Mouse (Mus musculus): ENCODE results near the gene Alyref. TPM values are rescaled to one million over a fixed set of nuclear protein-coding genes. Genes with fewer than 3 reads are reported as not detected.

Gene Alyref
- 113 TPM for polyA plus RNA-seq (2012; fragmentation: generic; extraction: Trizol)

DNA sequence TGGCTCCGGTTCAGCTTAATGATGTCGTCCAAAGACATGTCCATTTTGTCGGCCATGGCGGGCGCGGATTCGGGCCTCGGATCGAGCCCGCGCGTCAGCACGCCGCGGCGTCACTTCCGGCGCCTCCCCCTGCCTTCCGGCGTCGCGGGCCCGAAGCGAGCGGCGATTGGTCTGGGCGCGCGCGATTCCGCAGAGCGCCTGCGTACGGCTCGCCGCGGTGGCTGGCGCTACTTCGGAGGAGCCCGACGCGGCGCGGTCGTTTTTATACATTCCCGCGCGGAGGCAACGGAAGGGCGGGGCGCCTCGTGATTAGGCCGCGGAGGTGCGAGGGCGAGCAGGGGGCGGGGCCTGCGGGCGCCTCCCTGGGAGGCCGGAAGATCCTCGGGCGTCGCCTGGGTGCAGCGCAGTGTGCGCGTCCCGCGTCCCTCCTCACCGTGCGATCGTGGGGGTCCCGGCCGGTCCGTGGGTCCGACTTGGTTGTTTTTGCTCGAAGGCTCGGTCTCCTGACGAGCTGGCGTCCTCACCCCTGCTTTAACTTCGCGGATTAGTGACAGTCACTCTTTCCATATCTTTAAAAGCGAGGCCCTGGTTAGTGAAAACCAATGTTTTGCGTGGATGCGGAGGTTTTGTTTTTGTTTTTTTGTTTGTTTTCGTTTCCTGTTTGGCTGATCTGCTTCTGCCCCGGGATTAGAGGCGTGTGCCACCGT lies at the start of gene Alyref, which contains the start of gene Anapc11:
TSS of gene Alyref (minus strand) at position 83 of the 707 bp plus-strand sequence.
TSS of gene Anapc11 (plus strand) at position 139 of the 707 bp plus-strand sequence.
- peak within 1 kb of the TSS; percentile 57 for H3K4me3 ChIP-seq
- no peaks in the 10 kb centered on the region for H3K27me3 ChIP-seq (ENCODE audit: control insufficient read depth, insufficient read depth, insufficient read length)
- peak within 1 kb of the TSS; percentile 83 for H3ac ChIP-seq (ENCODE audit: control insufficient read depth, insufficient read length)
- TF ChIP-seq POLR2AphosphoS2 (IDR thresholded peaks at IDR 0.05; ENCODE audit: insufficient read length, low read depth) = peak; percentile 99
- peak; percentile 96 for TF ChIP-seq POLR2A (IDR thresholded peaks at IDR 0.05; ENCODE audit: insufficient read length, low read depth)
- TF ChIP-seq CEBPB (IDR thresholded peaks at IDR 0.05; ENCODE audit: insufficient read depth, poor library complexity, severe bottlenecking) = no peak
- peak; percentile 91 for TF ChIP-seq E2F4 (IDR thresholded peaks at IDR 0.05; ENCODE audit: insufficient read depth)
- peak; percentile 87 for TF ChIP-seq MAX (IDR thresholded peaks at IDR 0.05; ENCODE audit: low read depth)
- TF ChIP-seq SRF (IDR thresholded peaks at IDR 0.05; ENCODE audit: control insufficient read depth, insufficient read length, low read depth) = peak; percentile 60
- TF ChIP-seq TCF12 (IDR thresholded peaks at IDR 0.05; ENCODE audit: insufficient read depth, poor library complexity, severe bottlenecking) = no peak
- TF ChIP-seq MYOG (IDR thresholded peaks at IDR 0.05; ENCODE audit: control insufficient read depth in 1 of 3, insufficient read depth in 1 of 3, insufficient read length in 2 of 3, low read depth in 2 of 3) = peak in 1 of 3 experiments; percentile 22
- peak; percentile 40 for TF ChIP-seq REST (IDR thresholded peaks at IDR 0.05; ENCODE audit: insufficient read depth, insufficient read length)
- TF ChIP-seq MYOD1 (IDR thresholded peaks at IDR 0.05; ENCODE audit: control insufficient read depth in 1 of 3, insufficient read length in 2 of 3, low read depth in 2 of 3) = no peak
- peak within 1 kb of the TSS; percentile 100 for H3K4me2 ChIP-seq (ENCODE audit: low read depth)
- peaks cover 62% of the 10 kb centered on the region for H3K79me2 ChIP-seq (ENCODE audit: control insufficient read depth, insufficient read depth)
- H3K36me3 ChIP-seq (ENCODE audit: control insufficient read depth, insufficient read depth) = peaks cover 43% of the 10 kb centered on the region

DNA sequence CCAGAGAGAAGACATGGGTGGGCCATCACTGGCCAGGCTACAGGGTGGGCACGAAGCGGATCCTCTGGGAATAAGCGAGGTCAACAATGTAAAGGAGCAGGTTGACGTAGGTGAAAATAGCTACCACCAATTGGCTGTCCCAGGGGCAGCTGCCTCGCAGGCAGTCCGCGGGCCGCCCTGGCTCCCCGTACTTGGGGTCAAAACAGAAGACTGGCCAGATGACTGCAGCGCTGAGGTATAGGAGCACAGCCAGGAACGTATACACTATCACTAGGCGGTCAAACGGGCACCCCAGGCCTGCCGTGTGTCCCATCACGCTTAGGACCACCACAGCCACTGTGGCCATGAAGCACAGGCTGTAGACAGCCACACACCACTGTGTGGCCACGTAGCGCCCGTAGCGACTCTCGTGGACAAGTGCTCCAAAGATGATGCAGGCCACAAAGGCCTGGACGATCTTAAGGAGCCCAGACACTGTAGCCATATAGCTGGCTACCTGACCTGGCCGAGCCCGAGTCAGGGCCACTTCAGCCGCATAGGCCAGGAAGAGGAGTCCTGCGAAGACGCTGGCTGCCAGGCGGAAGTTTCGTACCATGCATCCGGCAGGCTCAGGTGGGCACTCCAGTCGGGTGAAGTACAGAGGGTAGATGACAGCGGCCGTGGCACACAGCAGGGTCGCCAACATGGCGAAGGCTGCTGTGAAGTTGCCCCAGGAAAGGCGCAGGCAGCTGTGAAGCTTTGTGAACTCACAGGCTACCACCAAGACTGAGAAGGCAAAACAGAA lies 49.1 kb upstream of the Alyref start:
- no peak overlapping the region for H3ac ChIP-seq (ENCODE audit: control insufficient read depth, insufficient read length)
- TF ChIP-seq MAX (IDR thresholded peaks at IDR 0.05; ENCODE audit: low read depth) = no peak
- no peak for TF ChIP-seq E2F4 (IDR thresholded peaks at IDR 0.05; ENCODE audit: insufficient read depth)
- no peak for TF ChIP-seq TCF3 (IDR thresholded peaks at IDR 0.05; ENCODE audit: insufficient read length, low read depth)
- TF ChIP-seq POLR2A (IDR thresholded peaks at IDR 0.05; ENCODE audit: insufficient read length, low read depth) = no peak
- TF ChIP-seq SRF (IDR thresholded peaks at IDR 0.05; ENCODE audit: control insufficient read depth, insufficient read length, low read depth) = no peak
- TF ChIP-seq USF1 (IDR thresholded peaks at IDR 0.05; ENCODE audit: low read depth) = no peak
- TF ChIP-seq POLR2AphosphoS2 (IDR thresholded peaks at IDR 0.05; ENCODE audit: insufficient read length, low read depth) = no peak
- no peak for TF ChIP-seq MYOD1 (IDR thresholded peaks at IDR 0.05; ENCODE audit: control insufficient read depth in 1 of 3, insufficient read length in 2 of 3, low read depth in 2 of 3)
- no peak for TF ChIP-seq MYOG (IDR thresholded peaks at IDR 0.05; ENCODE audit: control insufficient read depth in 1 of 3, insufficient read depth in 1 of 3, insufficient read length in 2 of 3, low read depth in 2 of 3)
- no peak for TF ChIP-seq CEBPB (IDR thresholded peaks at IDR 0.05; ENCODE audit: insufficient read depth, poor library complexity, severe bottlenecking)
- no peak for TF ChIP-seq REST (IDR thresholded peaks at IDR 0.05; ENCODE audit: insufficient read depth, insufficient read length)
- TF ChIP-seq TCF12 (IDR thresholded peaks at IDR 0.05; ENCODE audit: insufficient read depth, poor library complexity, severe bottlenecking) = no peak
- H3K4me3 ChIP-seq = peak overlapping the region; percentile 7
- H3K79me2 ChIP-seq (ENCODE audit: control insufficient read depth, insufficient read depth) = no peaks in the 10 kb centered on the region
- H3K36me3 ChIP-seq (ENCODE audit: control insufficient read depth, insufficient read depth) = no peaks in the 10 kb centered on the region
- peak overlapping the region; percentile 71 for H3K4me2 ChIP-seq (ENCODE audit: low read depth)
- H3K27me3 ChIP-seq (ENCODE audit: control insufficient read depth, insufficient read depth, insufficient read length) = no peaks in the 10 kb centered on the region

DNA sequence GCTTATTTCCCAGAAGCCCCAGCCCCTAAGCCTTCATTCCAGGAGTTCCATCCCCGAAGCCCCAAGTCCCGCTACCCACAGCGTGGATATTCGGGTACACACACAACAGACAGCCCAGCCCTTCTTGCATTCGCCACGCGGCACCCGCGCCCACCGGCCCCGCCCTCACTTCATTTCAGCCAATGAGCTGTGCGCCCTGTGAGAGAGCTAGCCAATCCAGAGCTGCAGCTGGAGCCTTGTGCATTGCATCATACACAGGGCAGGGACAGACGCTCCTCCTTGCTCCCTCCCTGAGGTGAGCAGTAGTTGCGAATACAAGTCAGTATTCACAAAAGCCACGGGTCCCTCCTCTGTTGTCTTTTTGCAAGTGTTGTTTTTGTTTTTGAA lies 45.4 kb upstream of the Alyref start, which contains the start of gene Pycr1:
TSS of gene Pycr1 (minus strand) at position 169 of the 387 bp plus-strand sequence.
- Histone ChIP-seq H3K79me2 (ENCODE audit: control insufficient read depth, insufficient read depth) (no peaks in the 10 kb centered on the region), H3K4me2 (ENCODE audit: low read depth) (peak within 1 kb of the TSS; percentile 97), H3K36me3 (ENCODE audit: control insufficient read depth, insufficient read depth) (no peaks in the 10 kb centered on the region), H3K4me3 (peak within 1 kb of the TSS; percentile 48), H3ac (ENCODE audit: control insufficient read depth, insufficient read length) (peak within 1 kb of the TSS; percentile 19), H3K27me3 (ENCODE audit: control insufficient read depth, insufficient read depth, insufficient read length) (no peaks in the 10 kb centered on the region)
- TF ChIP-seq TCF12 (IDR thresholded peaks at IDR 0.05; ENCODE audit: insufficient read depth, poor library complexity, severe bottlenecking) (no peak), CEBPB (IDR thresholded peaks at IDR 0.05; ENCODE audit: insufficient read depth, poor library complexity, severe bottlenecking) (peak; percentile 96), TCF3 (IDR thresholded peaks at IDR 0.05; ENCODE audit: insufficient read length, low read depth) (no peak), REST (IDR thresholded peaks at IDR 0.05; ENCODE audit: insufficient read depth, insufficient read length) (no peak), E2F4 (IDR thresholded peaks at IDR 0.05; ENCODE audit: insufficient read depth) (no peak), POLR2A (IDR thresholded peaks at IDR 0.05; ENCODE audit: insufficient read length, low read depth) (peak; percentile 93), MYOG (IDR thresholded peaks at IDR 0.05; ENCODE audit: control insufficient read depth in 1 of 3, insufficient read depth in 1 of 3, insufficient read length in 2 of 3, low read depth in 2 of 3) (no peak), USF1 (IDR thresholded peaks at IDR 0.05; ENCODE audit: low read depth) (no peak), POLR2AphosphoS2 (IDR thresholded peaks at IDR 0.05; ENCODE audit: insufficient read length, low read depth) (peak; percentile 92), SRF (IDR thresholded peaks at IDR 0.05; ENCODE audit: control insufficient read depth, insufficient read length, low read depth) (no peak), MYOD1 (IDR thresholded peaks at IDR 0.05; ENCODE audit: control insufficient read depth in 1 of 3, insufficient read length in 2 of 3, low read depth in 2 of 3) (no peak), MAX (IDR thresholded peaks at IDR 0.05; ENCODE audit: low read depth) (no peak)

GRCm38 (mm10) chr11:120642939-120643600 lies 44.9 kb upstream of the Alyref start:
- H3ac ChIP-seq (ENCODE audit: control insufficient read depth, insufficient read length) = peak overlapping the region; percentile 19
- H3K27me3 ChIP-seq (ENCODE audit: control insufficient read depth, insufficient read depth, insufficient read length) = no peaks in the 10 kb centered on the region
- H3K4me3 ChIP-seq = peak overlapping the region; percentile 48
- TF ChIP-seq E2F4 (IDR thresholded peaks at IDR 0.05; ENCODE audit: insufficient read depth) = no peak
- TF ChIP-seq REST (IDR thresholded peaks at IDR 0.05; ENCODE audit: insufficient read depth, insufficient read length) = no peak
- no peak for TF ChIP-seq USF1 (IDR thresholded peaks at IDR 0.05; ENCODE audit: low read depth)
- peak; percentile 54 for TF ChIP-seq POLR2A (IDR thresholded peaks at IDR 0.05; ENCODE audit: insufficient read length, low read depth)
- TF ChIP-seq POLR2AphosphoS2 (IDR thresholded peaks at IDR 0.05; ENCODE audit: insufficient read length, low read depth) = peak; percentile 63
- no peak for TF ChIP-seq CEBPB (IDR thresholded peaks at IDR 0.05; ENCODE audit: insufficient read depth, poor library complexity, severe bottlenecking)
- TF ChIP-seq MYOG (IDR thresholded peaks at IDR 0.05; ENCODE audit: control insufficient read depth in 1 of 3, insufficient read depth in 1 of 3, insufficient read length in 2 of 3, low read depth in 2 of 3) = peak; percentile 25 to 77 (median 61)
- TF ChIP-seq MAX (IDR thresholded peaks at IDR 0.05; ENCODE audit: low read depth) = no peak
- TF ChIP-seq MYOD1 (IDR thresholded peaks at IDR 0.05; ENCODE audit: control insufficient read depth in 1 of 3, insufficient read length in 2 of 3, low read depth in 2 of 3) = peak in 2 of 3 experiments; percentile 85 to 93
- no peak for TF ChIP-seq SRF (IDR thresholded peaks at IDR 0.05; ENCODE audit: control insufficient read depth, insufficient read length, low read depth)
- peak; percentile 30 for TF ChIP-seq TCF3 (IDR thresholded peaks at IDR 0.05; ENCODE audit: insufficient read length, low read depth)
- peak; percentile 33 for TF ChIP-seq TCF12 (IDR thresholded peaks at IDR 0.05; ENCODE audit: insufficient read depth, poor library complexity, severe bottlenecking)
- no peaks in the 10 kb centered on the region for H3K36me3 ChIP-seq (ENCODE audit: control insufficient read depth, insufficient read depth)
- no peaks in the 10 kb centered on the region for H3K79me2 ChIP-seq (ENCODE audit: control insufficient read depth, insufficient read depth)
- H3K4me2 ChIP-seq (ENCODE audit: low read depth) = peak overlapping the region; percentile 97

Data from myocyte (in vitro differentiated cells).